Mouse (Mus musculus) adrenal gland, adult 10 weeks (tissue): ENCODE measurements around the gene Shox2. TPM values are rescaled to one million over a fixed set of nuclear protein-coding genes. Genes with fewer than 3 reads are reported as not detected.

ENCODE experiments used
- polyA plus RNA-seq: library from polyadenylated mRNA; stranded (reverse); fragments of 350-450 nt; fragmentation: Illumina TruSeq; extraction: RNeasy Lipid Tissue Mini Kit (QIAGEN cat#74804); gene quantifications from one replicate; pipeline ENCODE4 v1.2.3, GENCODE M21; 2014; ENCODE audit warnings: low read depth, low replicate concordance

The Shox2 gene
- 4.7 TPM for polyA plus RNA-seq

GRCm38 (mm10) chr3:66981706-66982105, at the start of gene Shox2:
Shox2 (minus strand) TSS chr3:66981771.

GRCm38 (mm10) chr3:66981101-66981661, 390 bp downstream of the Shox2 start, which contains the start of gene Rsrc1:
Rsrc1 (plus strand) TSS chr3:66981390.

Other genes with a start within 250 kb of the Shox2 start
- gene Rsrc1, start 381 bp downstream of the Shox2 start, polyA plus RNA-seq, result 59.8 TPM